Mouse (Mus musculus) heart, adult 2 months (tissue): ENCODE results near the gene Gm9747.

ENCODE experiments used
- CTCF ChIP-seq: fragments of 200-600 bp; IDR thresholded peaks from 2 replicates; pipeline ENCODE4 v1.8.1; 2022; ENCODE audit warnings: antibody characterized with exemption, mild to moderate bottlenecking, moderate library complexity
- EP300 ChIP-seq: fragments of 200-500 bp; IDR thresholded peaks from 2 replicates; pipeline ENCODE4 v1.6.1; 2011; ENCODE audit warnings: low read depth, low read length, control low read depth; ENCODE audit not compliant: insufficient read depth
- POLR2A ChIP-seq: fragments of 200-500 bp; IDR thresholded peaks from 2 replicates; pipeline ENCODE4 v1.6.1; 2011; ENCODE audit warnings: mild to moderate bottlenecking, low read depth, low read length, control low read depth; ENCODE audit not compliant: insufficient read depth

DNA sequence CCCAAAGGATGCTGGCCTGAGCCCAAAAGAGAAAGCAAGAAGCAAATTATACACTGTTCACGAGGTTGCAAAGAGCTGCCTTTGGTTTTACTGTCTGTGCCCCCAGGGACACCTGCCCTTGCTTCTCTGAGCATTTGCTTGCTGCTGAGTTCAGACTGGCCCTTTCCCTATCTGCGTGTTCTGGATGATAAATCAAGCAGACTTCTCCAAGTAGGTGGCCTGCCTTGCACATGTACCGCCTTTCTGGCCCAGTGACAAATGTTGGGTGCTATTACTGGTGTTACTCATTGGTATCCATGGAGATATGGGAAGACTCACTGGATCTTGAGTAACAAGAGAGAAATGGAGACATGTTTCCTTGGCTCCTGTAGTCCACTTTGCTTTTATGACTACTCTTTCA, 43.4 kb upstream of the Gm9747 start:
- TF ChIP-seq CTCF = no peak
- TF ChIP-seq POLR2A = no peak
- no peak for TF ChIP-seq EP300
